Mouse (Mus musculus): ENCODE measurements around the gene Ush1c. TPM values are rescaled to one million over a fixed set of nuclear protein-coding genes. Genes with fewer than 3 reads are reported as not detected.

Ush1c gene
- polyA plus RNA-seq, 1 experiment from 2014 or later: 2.8 TPM

DNA sequence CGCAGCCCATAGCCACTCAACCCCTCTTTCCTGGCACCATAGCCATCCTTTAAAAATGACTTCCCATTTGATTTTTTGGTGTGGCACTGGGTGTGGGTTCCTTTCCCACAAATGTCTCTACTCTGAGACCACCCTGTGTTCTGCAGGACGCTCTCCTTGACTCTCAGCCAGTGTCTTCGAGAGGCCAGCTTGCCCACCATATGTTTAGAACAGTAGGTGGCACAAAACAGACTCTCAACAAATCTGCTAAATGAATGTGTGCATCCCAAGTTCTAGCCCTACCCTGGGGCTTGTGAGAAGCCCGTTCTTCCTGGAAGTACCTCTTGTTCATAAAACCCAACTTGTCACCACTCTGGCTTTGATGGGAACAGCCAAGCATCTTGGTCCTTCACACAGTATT is 1.8 kb upstream of the Ush1c start:
- no peaks in the 10 kb centered on the region for H3K9me3 ChIP-seq (replicated peaks)
- no peaks in the 10 kb centered on the region for H3K27me3 ChIP-seq
- ATAC-seq: no peak
- no peaks in the 10 kb centered on the region for H3K36me3 ChIP-seq (ENCODE audit: poor library complexity, severe bottlenecking)
- 81% methylated on average over 4 of the region's 4 CpGs for WGBS
- no peak overlapping the region for H3K27ac ChIP-seq
- peaks cover 22% of the 10 kb centered on the region for H3K4me1 ChIP-seq
- H3K4me3 ChIP-seq: no peak overlapping the region
- no peak overlapping the region for H3K4me2 ChIP-seq
- no peak overlapping the region for H3K9ac ChIP-seq

DNA sequence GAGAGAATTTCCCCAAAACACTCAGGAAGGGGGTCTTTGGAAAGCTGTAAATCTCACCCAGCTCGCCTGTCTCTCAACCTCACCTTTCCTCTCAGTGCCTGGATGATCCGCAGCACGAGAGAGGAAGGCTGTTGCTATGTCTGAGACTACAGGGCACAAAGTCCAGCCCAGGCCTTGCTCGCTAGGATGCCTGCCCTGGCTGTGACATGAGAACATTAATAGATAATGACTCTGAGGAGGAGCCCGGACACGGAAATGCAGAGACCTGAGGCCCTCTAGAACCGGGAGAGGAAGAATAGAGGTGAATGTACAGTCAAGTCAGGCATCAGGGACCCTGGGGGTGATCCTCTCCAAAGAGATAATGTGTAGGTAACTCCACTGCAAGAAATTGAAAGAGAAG is 1.1 kb downstream of the Ush1c start:
- Histone ChIP-seq H3K27me3 (no peaks in the 10 kb centered on the region), H3K9ac (no peak overlapping the region), H3K4me1 (peaks cover 22% of the 10 kb centered on the region), H3K36me3 (ENCODE audit: poor library complexity, severe bottlenecking) (no peaks in the 10 kb centered on the region), H3K4me3 (no peak overlapping the region), H3K27ac (no peak overlapping the region), H3K9me3 (replicated peaks) (no peaks in the 10 kb centered on the region), H3K4me2 (no peak overlapping the region)
- ATAC-seq: no peak
- WGBS: 79% methylated on average over 7 of the region's 7 CpGs

DNA sequence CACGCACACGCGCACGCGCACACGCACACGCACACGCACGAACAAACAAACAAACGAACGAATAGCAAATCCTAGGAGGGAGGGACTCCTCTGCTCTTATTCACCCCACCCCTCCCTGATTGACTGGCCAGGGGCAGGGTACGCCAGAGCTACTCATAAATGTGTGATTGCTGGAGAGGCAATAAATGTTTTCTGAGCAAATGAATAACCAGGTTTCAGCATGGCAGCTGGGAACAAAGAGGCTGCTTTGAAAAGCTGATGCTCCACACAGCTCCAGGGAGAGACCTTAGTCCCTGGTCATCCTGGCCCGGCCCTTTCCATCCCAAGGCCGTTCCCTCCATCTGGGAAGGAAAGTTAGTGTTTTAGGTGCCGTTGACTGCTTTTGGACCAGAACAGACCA is 1.9 kb downstream of the Ush1c start:
- Histone ChIP-seq H3K27ac (peak overlapping the region; percentile 25; the same call in 1 of the 2 replicates), H3K4me3 (no peak overlapping the region), H3K36me3 (ENCODE audit: poor library complexity, severe bottlenecking) (no peaks in the 10 kb centered on the region), H3K4me1 (peaks cover 22% of the 10 kb centered on the region), H3K4me2 (0 out of 2 replicates have a peak overlapping the region, but pooled peaks have one; percentile 7), H3K9ac (peak overlapping the region; percentile 37; the same call in 1 of the 2 replicates), H3K27me3 (no peaks in the 10 kb centered on the region), H3K9me3 (replicated peaks) (no peaks in the 10 kb centered on the region)
- WGBS: 83% methylated on average over 15 of the region's 15 CpGs
- ATAC-seq: no peak; the same call in 1 of the 2 replicates

DNA sequence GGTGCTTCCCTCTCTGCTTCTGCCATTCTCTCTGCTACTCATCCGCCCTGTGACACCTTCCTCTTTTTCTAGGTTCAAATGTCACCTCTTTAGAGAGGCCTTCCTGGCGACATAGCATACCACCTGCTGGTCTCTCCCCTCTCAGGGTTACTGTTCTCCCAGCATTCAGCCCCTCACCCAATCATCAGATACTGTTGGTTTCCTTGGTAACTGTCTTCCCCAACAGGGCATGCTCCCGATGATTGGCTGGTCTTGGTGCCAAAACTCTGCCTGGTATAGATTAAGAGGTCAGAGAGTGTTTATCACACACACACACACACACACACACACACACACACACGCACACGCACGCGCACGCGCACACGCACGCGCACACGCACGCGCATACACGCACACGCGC is 2.4 kb downstream of the Ush1c start:
- H3K9ac ChIP-seq: no peak overlapping the region
- no peaks in the 10 kb centered on the region for H3K27me3 ChIP-seq
- peaks cover 22% of the 10 kb centered on the region for H3K4me1 ChIP-seq
- WGBS: 74% methylated on average over 18 of the region's 18 CpGs
- no peak overlapping the region for H3K27ac ChIP-seq
- no peaks in the 10 kb centered on the region for H3K36me3 ChIP-seq (ENCODE audit: poor library complexity, severe bottlenecking)
- H3K9me3 ChIP-seq (replicated peaks): no peaks in the 10 kb centered on the region
- no peak overlapping the region for H3K4me3 ChIP-seq
- ATAC-seq: 0 out of 2 replicates have a peak, but pooled peaks have one; percentile 33
- H3K4me2 ChIP-seq: 0 out of 2 replicates have a peak overlapping the region, but pooled peaks have one; percentile 7

DNA sequence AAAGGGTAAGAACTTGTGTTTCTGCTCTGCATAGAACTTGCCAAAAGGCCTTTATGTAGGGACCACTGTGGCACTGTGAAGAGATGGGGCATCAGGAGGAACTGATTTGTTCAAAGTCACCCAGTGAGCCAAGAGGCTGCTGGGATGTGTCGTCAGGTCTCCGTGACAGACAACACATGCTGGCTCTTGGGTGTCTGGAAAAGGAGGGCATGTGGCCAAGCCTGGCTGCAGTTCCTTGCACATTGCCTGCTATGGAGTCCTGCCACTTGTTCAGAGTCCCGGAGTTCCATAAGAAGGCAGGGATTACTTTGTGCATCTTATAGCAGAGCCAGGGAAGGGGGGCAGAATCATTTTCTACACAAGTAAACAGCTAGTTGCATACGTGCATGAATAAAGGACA is 11.4 kb downstream of the Ush1c start:
- no peaks in the 10 kb centered on the region for H3K27me3 ChIP-seq
- ATAC-seq: peak; percentile 76; the same call in 1 of the 2 replicates
- peaks cover 18% of the 10 kb centered on the region; the same call in 1 of the 2 replicates for H3K4me1 ChIP-seq
- no peak overlapping the region for H3K4me3 ChIP-seq
- no peak overlapping the region for H3K27ac ChIP-seq
- no peaks in the 10 kb centered on the region for H3K9me3 ChIP-seq (replicated peaks)
- 55% methylated on average over 4 of the region's 4 CpGs for WGBS
- H3K9ac ChIP-seq: no peak overlapping the region
- no peak overlapping the region for H3K4me2 ChIP-seq
- no peaks in the 10 kb centered on the region for H3K36me3 ChIP-seq (ENCODE audit: poor library complexity, severe bottlenecking)

DNA sequence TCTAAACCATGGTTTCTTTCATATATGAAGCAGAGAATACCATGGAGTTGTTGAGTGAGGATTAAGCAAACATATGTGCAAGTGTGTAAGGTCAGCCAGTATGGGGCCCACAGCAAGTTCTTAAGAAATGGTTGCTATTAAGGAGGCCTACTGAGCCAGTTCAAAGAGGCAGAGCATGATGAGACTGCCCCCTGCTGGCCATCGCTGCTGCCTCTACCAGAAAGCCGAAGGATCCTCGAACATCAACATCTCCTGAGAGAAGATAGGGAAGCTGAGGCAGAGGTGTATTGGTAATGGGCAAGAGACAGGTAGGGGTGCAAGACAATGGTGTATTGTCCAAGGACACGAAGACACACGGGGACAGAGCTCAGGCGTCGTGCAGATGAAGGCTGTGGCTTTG is 12.1 kb downstream of the Ush1c start:
- 28% methylated on average over 7 of the region's 7 CpGs for WGBS
- no peak for ATAC-seq
- Histone ChIP-seq H3K36me3 (ENCODE audit: poor library complexity, severe bottlenecking) (no peaks in the 10 kb centered on the region), H3K27ac (no peak overlapping the region), H3K4me1 (peaks cover 18% of the 10 kb centered on the region; the same call in 1 of the 2 replicates), H3K4me3 (no peak overlapping the region), H3K27me3 (no peaks in the 10 kb centered on the region), H3K9ac (no peak overlapping the region), H3K4me2 (no peak overlapping the region), H3K9me3 (replicated peaks) (no peaks in the 10 kb centered on the region)

DNA sequence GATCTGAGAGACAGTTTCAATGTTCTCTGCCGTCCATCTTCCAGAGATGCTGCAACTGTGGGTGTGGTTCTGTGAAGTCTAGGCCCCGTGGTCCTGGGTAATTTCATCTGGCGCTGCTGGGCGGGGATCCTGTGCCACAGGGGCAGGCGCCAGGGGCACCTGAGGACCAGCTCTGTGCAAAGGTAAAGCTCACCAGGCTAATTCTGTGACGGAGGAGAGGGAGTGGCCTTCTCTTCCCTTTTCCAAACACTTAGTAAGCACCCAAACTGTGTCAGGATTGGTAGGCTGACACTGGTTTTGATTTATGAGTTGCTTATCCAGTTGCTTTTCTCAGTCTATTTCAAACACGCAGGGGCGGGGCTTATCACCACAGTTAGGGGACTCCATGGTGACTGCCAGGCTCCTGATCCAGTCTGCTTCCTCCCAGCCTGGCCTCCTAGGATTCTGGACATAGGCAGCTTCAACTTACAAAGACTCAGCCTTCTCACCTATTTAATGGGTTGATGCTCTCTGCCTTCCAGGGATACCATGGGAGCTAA is 17.6 kb downstream of the Ush1c start:
- peaks cover 4% of the 10 kb centered on the region; the same call in 1 of the 2 replicates for H3K4me1 ChIP-seq
- WGBS: 80% methylated on average over 8 of the region's 8 CpGs
- no peak for ATAC-seq
- H3K4me3 ChIP-seq: no peak overlapping the region
- no peaks in the 10 kb centered on the region for H3K9me3 ChIP-seq (replicated peaks)
- H3K4me2 ChIP-seq: no peak overlapping the region
- no peaks in the 10 kb centered on the region for H3K36me3 ChIP-seq (ENCODE audit: poor library complexity, severe bottlenecking)
- no peak overlapping the region for H3K9ac ChIP-seq
- 0 out of 2 replicates have a peak, but pooled peaks cover 2% of the 10 kb centered on the region for H3K27me3 ChIP-seq
- H3K27ac ChIP-seq: no peak overlapping the region

DNA sequence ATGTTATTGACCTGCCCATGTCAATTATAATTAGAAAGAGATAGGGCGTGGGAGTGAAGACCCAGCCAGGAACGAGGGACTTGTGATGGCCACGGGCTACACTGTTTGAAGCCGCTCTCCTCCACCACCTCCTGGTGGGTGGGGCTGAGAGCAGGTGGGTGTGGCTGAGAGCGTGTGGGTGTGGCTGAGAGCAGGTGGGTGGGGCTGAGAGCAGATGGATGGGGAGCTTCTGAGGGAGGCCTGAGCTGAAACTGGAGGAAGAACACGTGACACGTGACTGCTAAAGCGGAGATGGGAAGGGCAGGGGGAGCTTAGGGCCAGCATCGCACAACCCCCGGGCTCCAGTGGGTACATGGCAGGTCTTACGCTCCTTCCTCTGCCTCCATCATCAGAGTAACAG is 19.9 kb downstream of the Ush1c start:
- Histone ChIP-seq H3K36me3 (ENCODE audit: poor library complexity, severe bottlenecking) (no peaks in the 10 kb centered on the region), H3K4me3 (no peak overlapping the region), H3K4me2 (no peak overlapping the region), H3K4me1 (peaks cover 4% of the 10 kb centered on the region; the same call in 1 of the 2 replicates), H3K9ac (no peak overlapping the region), H3K27ac (no peak overlapping the region), H3K9me3 (replicated peaks) (no peaks in the 10 kb centered on the region), H3K27me3 (0 out of 2 replicates have a peak, but pooled peaks cover 2% of the 10 kb centered on the region)
- WGBS: 11% methylated on average over 11 of the region's 11 CpGs
- peak; percentile 41; the same call in 1 of the 2 replicates for ATAC-seq

DNA sequence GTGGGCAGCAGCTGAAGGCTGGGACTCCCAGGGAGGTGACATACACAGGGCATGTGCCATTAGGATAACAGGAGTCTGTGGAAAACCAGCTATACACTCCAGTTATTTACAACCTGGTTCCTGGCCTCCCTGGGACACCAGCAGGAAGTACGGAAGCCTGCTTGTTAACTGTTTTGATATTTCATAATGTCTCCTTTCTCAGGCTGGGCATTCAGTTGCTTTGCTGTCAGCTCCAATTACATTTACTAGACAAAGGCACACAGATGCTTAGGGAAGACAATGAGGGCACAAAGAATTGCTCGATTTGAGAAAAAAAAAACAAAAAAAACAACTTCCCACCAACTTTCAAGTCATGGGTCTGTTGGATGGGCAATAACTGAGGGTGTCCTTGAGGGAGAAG is 21.8 kb downstream of the Ush1c start:
- Histone ChIP-seq H3K4me3 (no peak overlapping the region), H3K4me1 (peaks cover 12% of the 10 kb centered on the region), H3K27me3 (0 out of 2 replicates have a peak, but pooled peaks cover 2% of the 10 kb centered on the region), H3K36me3 (ENCODE audit: poor library complexity, severe bottlenecking) (no peaks in the 10 kb centered on the region), H3K4me2 (no peak overlapping the region), H3K9ac (no peak overlapping the region), H3K9me3 (replicated peaks) (no peaks in the 10 kb centered on the region), H3K27ac (no peak overlapping the region)
- ATAC-seq: no peak
- 42% methylated on average over 2 of the region's 2 CpGs for WGBS

DNA sequence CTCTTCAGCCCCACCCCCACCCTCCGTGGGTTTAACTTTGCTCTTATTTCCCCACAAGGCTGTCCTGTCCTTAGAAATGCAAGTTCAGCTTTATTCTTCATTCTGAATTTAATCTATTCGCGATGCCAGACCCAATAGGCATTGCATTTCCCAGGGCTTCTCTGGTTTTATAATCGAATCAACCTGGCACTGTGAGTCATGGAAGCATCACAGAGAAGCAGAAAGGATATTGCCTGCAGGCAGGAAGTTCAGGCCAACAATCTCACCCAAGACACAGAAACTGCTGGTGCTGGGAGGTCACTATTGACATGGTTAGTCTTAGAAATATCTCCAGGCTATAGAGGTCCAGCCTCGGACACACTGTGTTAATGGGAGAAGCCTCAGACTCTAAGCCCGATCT is 28.0 kb downstream of the Ush1c start:
- peaks cover 8% of the 10 kb centered on the region for H3K4me1 ChIP-seq
- no peaks in the 10 kb centered on the region for H3K9me3 ChIP-seq (replicated peaks)
- no peak overlapping the region for H3K27ac ChIP-seq
- no peak overlapping the region for H3K4me3 ChIP-seq
- no peak overlapping the region for H3K9ac ChIP-seq
- no peak for ATAC-seq
- no peak overlapping the region for H3K4me2 ChIP-seq
- H3K27me3 ChIP-seq: no peaks in the 10 kb centered on the region
- H3K36me3 ChIP-seq (ENCODE audit: poor library complexity, severe bottlenecking): no peaks in the 10 kb centered on the region
- WGBS: 84% methylated on average over 6 of the region's 6 CpGs

DNA sequence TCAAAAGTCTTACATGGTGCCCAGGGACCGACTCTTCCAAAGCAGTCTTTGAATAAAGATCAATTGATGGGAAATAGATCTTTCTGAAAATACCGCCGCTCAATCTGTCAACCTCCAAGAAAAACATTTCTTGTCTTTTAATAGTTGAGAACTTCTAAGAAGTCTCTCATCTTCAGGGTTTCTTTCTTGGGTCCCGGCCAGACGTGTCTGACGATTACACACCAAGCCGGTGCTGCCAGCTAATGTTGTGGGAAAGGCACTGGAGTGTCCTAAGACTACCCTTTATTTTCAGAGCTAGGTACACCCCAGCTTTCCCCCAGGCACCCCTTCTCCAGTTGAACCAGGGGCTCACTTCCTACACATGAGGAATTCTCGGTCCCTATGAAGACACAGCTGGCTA is 30.2 kb downstream of the Ush1c start:
- no peak overlapping the region for H3K4me2 ChIP-seq
- no peaks in the 10 kb centered on the region for H3K36me3 ChIP-seq (ENCODE audit: poor library complexity, severe bottlenecking)
- H3K4me3 ChIP-seq: no peak overlapping the region
- no peak for ATAC-seq
- WGBS: 92% methylated on average over 8 of the region's 8 CpGs
- H3K4me1 ChIP-seq: peaks cover 6% of the 10 kb centered on the region
- H3K9me3 ChIP-seq (replicated peaks): no peaks in the 10 kb centered on the region
- no peaks in the 10 kb centered on the region for H3K27me3 ChIP-seq
- no peak overlapping the region for H3K27ac ChIP-seq
- H3K9ac ChIP-seq: no peak overlapping the region

DNA sequence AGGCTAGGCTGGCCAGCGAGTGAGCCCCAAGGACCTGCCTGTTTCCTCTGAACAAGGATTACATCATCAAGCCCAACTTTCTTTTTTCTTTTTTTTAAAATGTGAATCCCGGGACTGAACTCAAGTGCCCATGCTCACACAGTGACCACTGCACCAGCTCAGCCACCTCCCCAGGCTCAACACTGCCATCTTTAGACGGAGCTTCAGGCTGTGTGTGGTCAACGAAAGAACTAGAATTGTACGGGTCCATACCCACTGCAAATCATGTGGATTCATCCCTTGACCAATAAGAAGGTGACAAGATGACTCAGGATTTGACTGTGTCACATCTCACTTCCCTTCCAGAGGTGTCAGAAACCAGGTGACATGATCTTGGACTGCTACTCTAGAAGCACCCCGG is 33.5 kb downstream of the Ush1c start:
- H3K27ac ChIP-seq: no peak overlapping the region
- no peaks in the 10 kb centered on the region for H3K9me3 ChIP-seq (replicated peaks)
- no peak overlapping the region for H3K9ac ChIP-seq
- H3K4me2 ChIP-seq: no peak overlapping the region
- H3K4me3 ChIP-seq: no peak overlapping the region
- H3K4me1 ChIP-seq: peaks cover 5% of the 10 kb centered on the region
- no peak for ATAC-seq
- H3K36me3 ChIP-seq (ENCODE audit: poor library complexity, severe bottlenecking): no peaks in the 10 kb centered on the region
- 67% methylated on average over 6 of the region's 6 CpGs for WGBS
- no peaks in the 10 kb centered on the region for H3K27me3 ChIP-seq

DNA sequence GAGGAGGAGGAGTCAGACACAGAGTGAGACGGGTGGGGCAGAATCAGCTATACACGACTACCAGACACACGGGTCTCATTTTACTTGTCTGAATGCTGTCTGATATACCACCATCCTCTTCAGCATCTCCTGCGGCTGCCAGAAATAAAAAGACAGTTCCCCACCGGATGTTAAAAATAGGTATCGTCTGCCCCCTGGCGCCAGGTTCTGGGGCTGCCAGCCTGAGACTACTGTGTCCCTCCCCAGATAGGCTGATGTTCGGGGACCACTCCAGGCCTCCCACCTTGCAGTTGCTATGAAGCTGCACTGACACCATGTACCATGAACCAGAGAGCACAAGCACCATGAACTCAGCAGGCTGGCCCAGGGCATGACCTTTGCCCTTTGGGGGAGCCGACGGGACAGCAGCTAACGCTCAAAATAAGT is 34.2 kb downstream of the Ush1c start:
- H3K4me3 ChIP-seq: no peak overlapping the region
- peak; percentile 50 for ATAC-seq
- peaks cover 5% of the 10 kb centered on the region for H3K4me1 ChIP-seq
- H3K27ac ChIP-seq: no peak overlapping the region
- no peaks in the 10 kb centered on the region for H3K9me3 ChIP-seq (replicated peaks)
- no peak overlapping the region for H3K9ac ChIP-seq
- no peaks in the 10 kb centered on the region for H3K27me3 ChIP-seq
- H3K4me2 ChIP-seq: no peak overlapping the region
- 56% methylated on average over 11 of the region's 11 CpGs for WGBS
- no peaks in the 10 kb centered on the region for H3K36me3 ChIP-seq (ENCODE audit: poor library complexity, severe bottlenecking)

Data from forebrain, embryonic 13.5 days (tissue).